21 mouse cellular contexts compared by ENCODE assay signal in genomic region chr10:62858967-62859366, GRCm38 (mm10).
"Had no signal": no experiment of that assay in that cellular context is flagged by ENCODE, and none has a peak within 500 bp of the region (broad histone marks: within the 10 kb centered on the region; RNA-seq: fewer than 3 reads in every experiment).

No protein-coding gene starts in this region.

- H3K4me3 ChIP-seq: kidney, embryonic 15.5 days; limb, embryonic 10.5 days; limb, embryonic 13.5 days; liver, embryonic 12.5 days; liver, embryonic 15.5 days; neural tube, embryonic 12.5 days; neural tube, embryonic 15.5 days had no signal

- H3K27me3 ChIP-seq: kidney, embryonic 15.5 days; limb, embryonic 13.5 days; liver, embryonic 12.5 days; liver, embryonic 15.5 days; neural tube, embryonic 12.5 days; neural tube, embryonic 15.5 days had no signal

- H3K27ac ChIP-seq: kidney, embryonic 15.5 days; limb, embryonic 10.5 days; limb, embryonic 13.5 days; liver, embryonic 12.5 days; liver, embryonic 15.5 days; neural tube, embryonic 12.5 days; neural tube, embryonic 15.5 days; stomach, postnatal 0 days had no signal

- H3K4me2 ChIP-seq: kidney, embryonic 15.5 days; limb, embryonic 13.5 days; liver, embryonic 12.5 days; liver, embryonic 15.5 days; midbrain, embryonic 11.5 days; neural tube, embryonic 12.5 days; neural tube, embryonic 15.5 days had no signal

- H3K9ac ChIP-seq: kidney, embryonic 15.5 days; limb, embryonic 13.5 days; liver, embryonic 12.5 days; liver, embryonic 15.5 days; neural tube, embryonic 12.5 days; neural tube, embryonic 15.5 days had no signal

- ATAC-seq: liver, embryonic 12.5 days had no signal

- DNase-seq: kidney, adult 11 months; kidney, adult 8-10 months; kidney, postnatal 10 days; kidney, postnatal 36 days; liver; lung, adult 18-20 months; lung, postnatal 14 days; lung, postnatal 4 days; midbrain, embryonic 14.5 days; right cerebral cortex, adult 18-20 months; right cerebral cortex, postnatal 14 days; right cerebral cortex, postnatal 4 days had no signal

- H3K9me3 ChIP-seq: kidney, embryonic 15.5 days; limb, embryonic 13.5 days; liver, embryonic 12.5 days; liver, embryonic 15.5 days; neural tube, embryonic 12.5 days; neural tube, embryonic 15.5 days had no signal

- H3K36me3 ChIP-seq: liver, embryonic 12.5 days; liver, embryonic 15.5 days had no signal
